Mouse (Mus musculus) urinary bladder, postnatal 10 days (tissue): ENCODE results near the gene Sh3rf1.

ENCODE experiments used
- DNase-seq: peaks from one replicate; pipeline ENCODE4 v3.0.0; 2022; ENCODE audit warnings: low spot score

Gene Sh3rf1

DNA sequence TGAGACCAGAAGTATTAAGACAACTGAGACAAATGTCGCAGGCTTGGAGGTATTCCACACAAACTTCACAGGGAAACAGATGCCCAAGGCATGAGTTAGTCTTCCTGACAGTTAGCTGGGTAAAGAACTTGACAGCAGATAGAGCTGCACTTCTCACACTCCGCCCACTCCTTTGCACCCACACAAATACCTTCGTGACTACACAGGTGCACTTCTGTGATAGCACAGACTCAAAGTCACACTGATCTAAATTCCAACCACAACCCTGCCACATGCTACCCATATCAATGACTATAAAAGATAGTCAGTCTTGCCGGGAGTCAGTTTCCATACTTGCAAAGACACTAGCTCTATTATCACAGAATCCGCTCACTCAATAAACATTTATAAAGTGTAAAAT is 202.4 kb downstream of the Sh3rf1 start:
- DNase-seq = no peak

DNA sequence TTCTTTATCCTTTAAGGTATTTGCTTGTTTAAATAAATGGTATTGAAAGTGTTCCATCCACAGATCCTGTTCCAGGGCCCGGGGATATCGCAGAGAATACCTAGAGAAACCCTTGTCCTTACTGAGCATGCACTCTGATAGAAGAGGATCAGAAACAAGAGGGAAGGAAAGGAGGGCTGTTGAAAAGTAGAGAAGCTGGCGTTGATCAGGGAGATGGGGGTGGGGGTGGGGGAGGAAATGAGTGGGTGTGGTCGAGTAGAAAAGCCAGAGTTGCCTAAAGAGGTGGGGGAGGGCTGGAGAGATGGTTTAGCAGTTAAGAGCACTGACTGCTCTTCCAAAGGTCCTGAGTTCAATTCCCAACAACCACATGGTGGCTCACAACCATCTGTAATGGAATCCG is 203.0 kb downstream of the Sh3rf1 start:
- DNase-seq = no peak

DNA sequence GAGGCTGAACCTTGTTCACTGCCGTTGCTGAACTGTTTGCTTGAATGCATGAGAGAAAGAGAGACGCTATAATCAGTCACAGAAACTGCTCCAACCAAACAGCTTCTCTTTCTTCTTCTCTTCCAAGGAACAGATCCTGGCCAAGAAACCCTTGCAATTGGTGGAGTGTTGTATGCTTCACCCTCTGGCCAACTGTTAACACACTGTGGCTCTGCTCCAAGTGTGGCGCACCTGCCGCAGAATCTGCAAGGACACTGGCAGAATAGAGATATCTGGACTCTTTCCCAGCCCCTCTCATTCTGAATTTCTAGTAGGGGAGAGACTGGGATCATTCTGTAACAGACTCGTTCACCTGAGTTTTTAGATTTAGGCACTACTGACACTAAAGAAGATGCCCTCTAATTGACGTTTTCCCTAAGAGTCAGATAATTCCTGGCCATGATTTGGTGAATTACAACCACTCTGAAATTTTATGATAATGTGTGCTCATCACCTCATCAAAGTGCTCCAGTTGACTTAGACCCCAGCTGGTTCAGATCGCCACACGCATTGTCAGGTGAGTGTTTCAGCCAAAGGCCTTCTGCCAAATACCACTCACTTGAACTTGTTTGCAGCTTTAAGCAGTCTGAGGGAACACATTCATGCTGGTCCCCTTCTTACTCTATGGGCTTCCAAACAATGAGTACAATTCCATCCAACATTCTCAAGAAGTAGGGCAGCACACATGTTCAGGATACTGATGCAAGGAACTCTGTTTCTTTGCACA is 204.4 kb downstream of the Sh3rf1 start:
- DNase-seq = no peak

DNA sequence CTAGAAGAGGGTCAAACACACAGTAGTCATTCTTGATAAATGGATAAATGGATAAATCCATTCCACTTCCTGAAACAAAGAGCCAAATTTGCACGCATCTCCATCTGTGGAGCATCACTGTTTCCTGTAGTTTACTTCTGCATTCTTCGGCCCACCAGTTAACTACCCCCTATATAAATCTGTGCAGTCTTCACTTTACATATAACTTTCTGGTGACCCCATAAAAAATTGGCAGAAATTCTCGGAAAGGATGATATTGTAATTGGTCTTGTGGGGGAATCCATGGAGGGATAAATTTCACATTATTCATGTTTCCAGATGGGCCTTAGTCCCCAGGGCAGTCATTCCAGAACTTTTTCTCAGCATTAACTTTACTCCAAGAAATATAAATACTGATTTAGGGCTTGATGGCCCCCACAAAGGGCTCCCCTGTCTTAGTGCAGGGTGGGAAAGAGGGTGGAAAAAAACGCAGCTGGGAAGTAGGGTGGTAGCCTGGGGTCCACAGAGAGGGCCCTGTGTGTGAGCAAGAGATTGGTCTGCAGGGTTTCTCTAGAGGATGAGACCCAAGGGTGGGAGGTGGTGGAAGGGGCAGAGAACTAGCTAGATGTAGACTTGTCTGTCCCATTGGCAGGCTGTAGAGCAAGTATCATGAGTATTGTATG is 205.3 kb downstream of the Sh3rf1 start:
- DNase-seq = no peak

DNA sequence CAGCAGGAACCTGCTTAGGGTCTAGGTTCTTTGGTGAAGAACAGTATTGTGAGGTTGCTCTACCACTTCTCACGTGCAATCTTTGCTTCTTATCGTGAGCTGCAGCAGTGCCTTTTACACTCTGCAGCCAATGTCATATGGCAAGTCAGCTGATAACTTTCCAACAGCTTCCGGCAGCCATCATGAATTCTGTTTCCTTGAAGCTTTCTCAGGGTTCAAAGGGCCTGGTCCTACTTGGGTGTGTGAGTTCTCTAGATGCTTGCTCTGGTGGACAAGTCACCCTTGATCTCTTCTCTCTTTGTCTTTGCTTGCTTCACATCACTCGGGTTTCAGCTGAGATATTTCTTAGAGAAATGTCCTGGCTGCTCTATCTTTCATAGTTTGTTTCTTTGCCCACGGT is 211.8 kb downstream of the Sh3rf1 start:
- DNase-seq = no peak

DNA sequence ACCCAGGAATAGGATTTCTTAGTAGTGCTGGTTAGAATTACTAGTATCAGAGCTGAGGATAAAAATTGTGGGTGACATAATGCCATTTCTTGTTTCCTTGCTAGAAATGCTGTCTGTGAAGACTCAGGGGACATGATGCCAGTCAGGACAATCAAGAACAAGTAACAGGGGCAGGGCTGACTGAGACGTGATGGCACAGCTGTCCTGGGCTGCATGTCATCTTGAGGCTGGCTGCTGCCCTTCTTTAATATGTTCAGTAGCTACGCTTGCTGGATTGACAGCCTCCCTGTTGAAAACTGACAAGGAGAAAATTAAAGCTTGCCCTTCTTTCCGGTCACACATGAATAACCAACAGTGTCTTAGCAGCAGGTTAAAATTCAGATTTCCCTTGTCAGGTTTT is 212.5 kb downstream of the Sh3rf1 start:
- DNase-seq = no peak

DNA sequence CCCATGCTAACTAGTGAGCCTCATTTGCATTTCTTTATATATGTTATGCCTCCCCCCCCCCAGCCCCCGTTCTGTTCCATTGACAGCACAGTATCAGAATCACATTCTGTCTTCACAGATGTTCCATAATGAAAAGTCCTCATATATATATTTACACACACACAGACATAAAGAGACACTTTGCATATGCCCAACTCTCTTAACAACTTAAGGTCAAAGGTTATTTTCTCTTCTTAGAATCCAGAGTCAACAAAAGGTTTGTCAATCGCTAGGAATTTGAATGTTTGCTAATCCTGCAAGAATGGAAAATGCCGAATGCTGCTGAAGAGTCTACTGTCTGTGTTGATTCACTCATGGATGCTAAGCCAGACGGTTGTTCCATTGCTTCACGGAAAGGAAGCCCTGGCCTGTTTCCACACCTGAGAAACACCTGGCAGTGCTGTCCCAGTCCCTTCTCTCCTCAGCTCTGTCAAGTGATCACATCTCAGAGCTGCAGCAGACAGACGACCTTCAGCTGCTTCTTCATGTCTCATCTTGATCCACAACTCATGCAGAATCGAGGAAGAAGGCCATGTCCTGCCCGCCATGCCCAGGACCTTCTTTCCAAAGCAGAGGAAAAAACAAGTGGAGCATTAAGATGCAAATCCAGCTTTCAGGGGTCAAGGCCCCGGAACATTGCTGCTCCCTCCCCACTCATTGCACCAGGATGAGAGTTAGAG is 213.1 kb downstream of the Sh3rf1 start:
- no peak for DNase-seq

DNA sequence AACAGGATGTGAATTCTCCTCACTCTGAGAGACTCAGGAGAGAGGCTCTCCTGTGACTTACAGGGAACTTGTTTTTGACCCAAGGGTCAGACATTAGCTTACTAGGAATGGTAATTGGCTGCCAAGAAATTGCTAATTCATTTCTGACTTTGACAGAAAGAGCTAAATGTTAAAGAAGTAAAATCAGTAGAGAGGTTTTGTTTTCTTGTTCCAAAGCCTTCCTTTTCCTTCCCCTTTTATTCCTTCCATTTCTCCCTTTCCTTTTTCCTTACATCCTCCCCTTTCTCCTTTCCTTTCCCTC is 213.6 kb downstream of the Sh3rf1 start:
- no peak for DNase-seq

DNA sequence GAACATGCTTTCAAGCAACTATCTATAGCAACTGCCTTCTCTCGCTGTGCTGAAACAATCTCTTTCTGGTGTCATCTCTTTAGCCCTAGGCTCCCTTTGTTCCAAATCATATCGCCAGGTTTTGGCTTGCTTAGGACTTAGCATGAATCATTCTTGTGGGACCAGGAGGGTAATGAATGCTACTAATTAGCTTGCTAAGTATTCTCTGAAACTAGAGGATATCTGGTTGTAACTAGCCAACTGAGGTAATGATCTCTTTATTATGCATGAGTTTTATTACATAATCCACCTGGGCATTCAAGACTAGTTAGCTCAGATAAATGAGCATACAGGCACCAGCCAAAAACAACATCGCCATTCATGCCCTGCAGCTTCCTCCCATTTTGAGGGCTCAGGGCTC is 219.3 kb downstream of the Sh3rf1 start:
- DNase-seq = no peak

DNA sequence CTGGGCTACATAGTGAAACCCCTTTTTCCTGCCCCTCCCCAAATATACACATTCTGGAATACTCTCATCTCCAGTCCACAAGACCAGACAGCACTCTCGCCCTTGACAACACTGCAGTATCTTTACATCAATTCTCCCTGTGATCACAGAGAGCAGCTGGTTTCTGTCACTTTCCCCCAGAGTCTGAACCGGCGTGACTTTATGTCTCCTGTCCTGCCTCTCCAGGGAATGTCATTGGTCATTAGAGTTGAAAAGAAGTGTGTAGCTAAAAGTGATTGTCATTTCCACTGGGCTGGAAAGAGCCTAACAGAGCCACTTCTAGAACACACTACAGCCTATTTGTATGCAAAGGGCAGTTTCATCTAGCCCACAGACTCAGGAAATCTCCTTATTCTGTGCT is 220.7 kb downstream of the Sh3rf1 start:
- DNase-seq = no peak
